Mouse (Mus musculus): ENCODE measurements at regions not wholly inside any gene's neighbourhood (a gene's known extent, or its start where the extent isn't known, plus 50 kb on each side); places are given as distances from the start of the nearest gene placed in this dataset.

- H3K79me2 ChIP-seq (ENCODE audit: control insufficient read depth, insufficient read depth), result no peaks in the 10 kb centered on the region
- no peaks in the 10 kb centered on the region for H3K27me3 ChIP-seq (ENCODE audit: control insufficient read depth, insufficient read depth, insufficient read length)
- H3K36me3 ChIP-seq (ENCODE audit: control insufficient read depth, insufficient read depth), result no peaks in the 10 kb centered on the region
- TF ChIP-seq USF1 (IDR thresholded peaks at IDR 0.05; ENCODE audit: low read depth) (no peak), MYOG (IDR thresholded peaks at IDR 0.05; ENCODE audit: control insufficient read depth, extremely low read depth, insufficient read length) (no peak), FOSL1 (IDR thresholded peaks at IDR 0.05; ENCODE audit: insufficient read depth, low read length, poor library complexity, severe bottlenecking) (no peak), MYOD1 (IDR thresholded peaks at IDR 0.05; ENCODE audit: control insufficient read depth, insufficient read length, low read depth) (no peak), CTCF (IDR thresholded peaks at IDR 0.05; ENCODE audit: control insufficient read depth, insufficient read depth, insufficient read length) (no peak), MAX (IDR thresholded peaks at IDR 0.05) (no peak), CEBPB (IDR thresholded peaks at IDR 0.05; ENCODE audit: low read depth) (no peak)
- no peak overlapping the region for H3ac ChIP-seq (ENCODE audit: control insufficient read depth, insufficient read length, low read depth)
- H3K79me3 ChIP-seq (ENCODE audit: low read depth), result no peaks in the 10 kb centered on the region
- no peak overlapping the region for H3K4me3 ChIP-seq (ENCODE audit: insufficient read depth, poor library complexity, severe bottlenecking)
Measured at GRCm38 (mm10) chr1:90397355-90397754, 193.6 kb downstream of the Ackr3 start.

- H3ac ChIP-seq (ENCODE audit: control insufficient read depth, insufficient read length, low read depth), result no peak overlapping the region
- no peak overlapping the region for H3K4me3 ChIP-seq (ENCODE audit: insufficient read depth, poor library complexity, severe bottlenecking)
- H3K27me3 ChIP-seq (ENCODE audit: control insufficient read depth, insufficient read depth, insufficient read length), result no peaks in the 10 kb centered on the region
- no peaks in the 10 kb centered on the region for H3K36me3 ChIP-seq (ENCODE audit: control insufficient read depth, insufficient read depth)
- H3K79me3 ChIP-seq (ENCODE audit: low read depth), result no peaks in the 10 kb centered on the region
- no peak for TF ChIP-seq FOSL1 (IDR thresholded peaks at IDR 0.05; ENCODE audit: insufficient read depth, low read length, poor library complexity, severe bottlenecking)
- TF ChIP-seq CEBPB (IDR thresholded peaks at IDR 0.05; ENCODE audit: low read depth), result no peak
- no peak for TF ChIP-seq MAX (IDR thresholded peaks at IDR 0.05)
- no peak for TF ChIP-seq USF1 (IDR thresholded peaks at IDR 0.05; ENCODE audit: low read depth)
- no peak for TF ChIP-seq MYOD1 (IDR thresholded peaks at IDR 0.05; ENCODE audit: control insufficient read depth, insufficient read length, low read depth)
- TF ChIP-seq MYOG (IDR thresholded peaks at IDR 0.05; ENCODE audit: control insufficient read depth, extremely low read depth, insufficient read length), result no peak
- TF ChIP-seq CTCF (IDR thresholded peaks at IDR 0.05; ENCODE audit: control insufficient read depth, insufficient read depth, insufficient read length), result no peak
- no peaks in the 10 kb centered on the region for H3K79me2 ChIP-seq (ENCODE audit: control insufficient read depth, insufficient read depth)
Measured at GRCm38 (mm10) chr1:90398396-90398975, 194.7 kb downstream of the Ackr3 start.

DNA sequence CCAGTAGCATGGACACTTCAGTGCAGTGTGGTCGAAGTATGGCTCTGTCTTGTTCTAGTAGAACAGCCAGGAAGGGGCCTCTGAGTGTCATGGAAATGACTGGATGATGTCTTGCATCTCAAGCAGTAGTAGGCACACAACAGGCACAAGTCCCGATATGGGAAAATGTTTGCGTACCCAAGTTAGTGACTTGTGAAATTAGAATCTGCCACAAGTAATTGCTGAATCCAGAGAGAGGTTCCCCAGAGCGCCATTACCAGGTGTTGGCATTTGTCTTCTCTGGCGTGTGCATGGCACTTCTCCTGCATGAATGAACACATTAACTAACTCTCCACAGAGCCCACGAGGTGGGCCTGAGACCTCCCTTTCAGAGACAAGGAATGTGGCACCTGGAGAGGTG, 199.3 kb downstream of the Ackr3 start:
- TF ChIP-seq MYOG (IDR thresholded peaks at IDR 0.05; ENCODE audit: control insufficient read depth, extremely low read depth, insufficient read length) (no peak), MAX (IDR thresholded peaks at IDR 0.05) (no peak), USF1 (IDR thresholded peaks at IDR 0.05; ENCODE audit: low read depth) (no peak), CEBPB (IDR thresholded peaks at IDR 0.05; ENCODE audit: low read depth) (no peak), CTCF (IDR thresholded peaks at IDR 0.05; ENCODE audit: control insufficient read depth, insufficient read depth, insufficient read length) (no peak)
- no peaks in the 10 kb centered on the region for H3K79me2 ChIP-seq (ENCODE audit: control insufficient read depth, insufficient read depth)
- no peaks in the 10 kb centered on the region for H3K79me3 ChIP-seq (ENCODE audit: low read depth)
- H3ac ChIP-seq (ENCODE audit: control insufficient read depth, insufficient read length, low read depth), result no peak overlapping the region
- no peaks in the 10 kb centered on the region for H3K27me3 ChIP-seq (ENCODE audit: control insufficient read depth, insufficient read depth, insufficient read length)
- H3K4me3 ChIP-seq (ENCODE audit: insufficient read depth, poor library complexity, severe bottlenecking), result no peak overlapping the region
- H3K36me3 ChIP-seq (ENCODE audit: control insufficient read depth, insufficient read depth), result no peaks in the 10 kb centered on the region

DNA sequence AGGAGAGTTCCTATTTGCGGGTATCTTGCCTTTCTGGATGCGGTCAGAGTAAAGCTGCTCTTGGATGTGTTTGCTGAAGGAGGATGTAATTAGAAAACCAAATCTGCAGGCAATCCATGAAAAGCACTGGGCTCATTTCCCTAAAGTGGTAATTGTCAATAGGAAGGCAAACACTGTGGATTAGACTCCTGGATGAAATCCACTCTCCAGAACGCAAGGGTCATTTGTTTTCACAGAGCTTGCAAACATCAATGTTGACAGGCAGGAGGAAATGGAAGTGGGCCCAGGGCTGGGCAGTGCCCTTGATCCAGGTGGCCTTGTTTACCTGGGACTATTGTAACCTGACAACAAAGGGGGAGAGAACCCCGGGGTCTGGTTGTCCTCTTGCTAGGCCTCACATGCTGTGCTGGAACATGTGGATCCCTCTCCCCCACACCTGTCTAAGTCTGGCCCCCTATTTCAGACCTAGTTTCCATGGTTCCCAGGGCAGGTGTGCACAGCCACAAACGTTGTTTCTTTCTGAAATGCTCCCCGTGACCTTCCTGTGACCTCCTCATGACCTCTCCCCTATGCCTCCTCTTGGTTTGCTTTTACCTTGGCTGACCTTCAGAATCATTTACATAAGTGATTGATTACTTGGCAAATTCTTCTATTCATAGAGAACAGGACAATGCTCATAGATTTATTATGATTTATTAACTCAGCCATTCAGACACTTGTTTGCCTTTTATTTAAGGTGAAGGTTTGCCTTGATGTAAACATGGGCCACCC, 197.9 kb upstream of the Cops8 start:
- H3ac ChIP-seq (ENCODE audit: control insufficient read depth, insufficient read length, low read depth), result no peak overlapping the region
- TF ChIP-seq CEBPB (IDR thresholded peaks at IDR 0.05; ENCODE audit: low read depth), result no peak
- TF ChIP-seq MYOG (IDR thresholded peaks at IDR 0.05; ENCODE audit: control insufficient read depth, extremely low read depth, insufficient read length), result no peak
- no peak for TF ChIP-seq CTCF (IDR thresholded peaks at IDR 0.05; ENCODE audit: control insufficient read depth, insufficient read depth, insufficient read length)
- no peak for TF ChIP-seq FOSL1 (IDR thresholded peaks at IDR 0.05; ENCODE audit: insufficient read depth, low read length, poor library complexity, severe bottlenecking)
- no peak for TF ChIP-seq MYOD1 (IDR thresholded peaks at IDR 0.05; ENCODE audit: control insufficient read depth, insufficient read length, low read depth)
- TF ChIP-seq MAX (IDR thresholded peaks at IDR 0.05), result no peak
- TF ChIP-seq USF1 (IDR thresholded peaks at IDR 0.05; ENCODE audit: low read depth), result no peak
- no peaks in the 10 kb centered on the region for H3K79me2 ChIP-seq (ENCODE audit: control insufficient read depth, insufficient read depth)
- no peak overlapping the region for H3K4me3 ChIP-seq (ENCODE audit: insufficient read depth, poor library complexity, severe bottlenecking)
- no peaks in the 10 kb centered on the region for H3K36me3 ChIP-seq (ENCODE audit: control insufficient read depth, insufficient read depth)
- no peaks in the 10 kb centered on the region for H3K27me3 ChIP-seq (ENCODE audit: control insufficient read depth, insufficient read depth, insufficient read length)
- no peaks in the 10 kb centered on the region for H3K79me3 ChIP-seq (ENCODE audit: low read depth)

- H3K79me3 ChIP-seq (ENCODE audit: low read depth), result no peaks in the 10 kb centered on the region
- H3K4me3 ChIP-seq (ENCODE audit: insufficient read depth, poor library complexity, severe bottlenecking), result no peak overlapping the region
- no peaks in the 10 kb centered on the region for H3K36me3 ChIP-seq (ENCODE audit: control insufficient read depth, insufficient read depth)
- H3ac ChIP-seq (ENCODE audit: control insufficient read depth, insufficient read length, low read depth), result no peak overlapping the region
- no peaks in the 10 kb centered on the region for H3K27me3 ChIP-seq (ENCODE audit: control insufficient read depth, insufficient read depth, insufficient read length)
- H3K79me2 ChIP-seq (ENCODE audit: control insufficient read depth, insufficient read depth), result no peaks in the 10 kb centered on the region
- no peak for TF ChIP-seq FOSL1 (IDR thresholded peaks at IDR 0.05; ENCODE audit: insufficient read depth, low read length, poor library complexity, severe bottlenecking)
- TF ChIP-seq CEBPB (IDR thresholded peaks at IDR 0.05; ENCODE audit: low read depth), result no peak
- no peak for TF ChIP-seq MYOD1 (IDR thresholded peaks at IDR 0.05; ENCODE audit: control insufficient read depth, insufficient read length, low read depth)
- TF ChIP-seq CTCF (IDR thresholded peaks at IDR 0.05; ENCODE audit: control insufficient read depth, insufficient read depth, insufficient read length), result no peak
- TF ChIP-seq MAX (IDR thresholded peaks at IDR 0.05), result no peak
- no peak for TF ChIP-seq MYOG (IDR thresholded peaks at IDR 0.05; ENCODE audit: control insufficient read depth, extremely low read depth, insufficient read length)
- no peak for TF ChIP-seq USF1 (IDR thresholded peaks at IDR 0.05; ENCODE audit: low read depth)
Measured at GRCm38 (mm10) chr1:90406663-90407062, 196.1 kb upstream of the Cops8 start.
